Mouse (Mus musculus): ENCODE data around the gene Cast.

DNA sequence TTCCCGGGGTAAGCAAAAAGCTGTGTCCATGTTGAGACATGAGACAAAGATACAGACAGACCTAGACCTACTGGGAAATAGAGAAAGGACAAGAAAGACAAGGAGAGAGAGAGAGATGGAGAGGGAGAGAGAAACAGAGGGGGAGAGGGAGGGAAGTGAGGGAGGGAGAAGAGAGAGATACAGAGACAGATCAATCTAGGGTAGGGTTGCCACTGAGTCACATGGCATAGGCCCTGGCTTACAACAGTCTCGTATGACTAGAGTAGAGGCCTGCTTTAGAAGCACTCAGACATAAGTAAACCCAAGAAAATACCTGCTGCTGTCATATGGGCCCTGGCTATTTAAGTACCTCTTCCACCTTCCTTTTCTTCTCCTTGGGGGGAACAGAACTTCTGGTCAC, 72.2 kb downstream of the Cast start:
- TF ChIP-seq GATA1 (IDR thresholded peaks at IDR 0.05; ENCODE audit: low read length) (no peak), TAL1 (IDR thresholded peaks at IDR 0.05; ENCODE audit: low read length) (no peak)
